Mouse (Mus musculus): Measurements from ENCODE around the gene Aph1b. TPM values are rescaled to one million over a fixed set of nuclear protein-coding genes. Genes with fewer than 3 reads are reported as not detected.
A peak's percentile ranks its signal among the peaks of the same experiment; 100 is the strongest.
"Not testable (repeated sequence)": the region's sequence is repeated elsewhere in the genome, so short reads cannot be mapped to it uniquely, and the experiment has no call there.

Gene Aph1b
- polyA plus RNA-seq, 1 experiment from 2014 or later: 11.1 TPM

GRCm38 (mm10) chr9:66794629-66795463 lies 444 bp downstream of the Aph1b start:
- Histone ChIP-seq H3K36me3 (peaks cover 7% of the 10 kb centered on the region), H3K4me1 (peaks cover 23% of the 10 kb centered on the region), H3K4me3 (peak overlapping the region; percentile 76), H3K27ac (replicated peaks) (peak overlapping the region; percentile 95), H3K27me3 (ENCODE audit: low read depth, poor library complexity, severe bottlenecking) (peaks cover 4% of the 10 kb centered on the region), H3K9me3 (replicated peaks) (no peaks in the 10 kb centered on the region)
- no peak for DNase-seq (ENCODE audit: low spot score)
- WGBS: 2% methylated on average over 43 of the region's 43 CpGs

GRCm38 (mm10) chr9:66787821-66788220 lies 7.5 kb downstream of the Aph1b start:
- H3K4me3 ChIP-seq: no peak overlapping the region
- peaks cover 13% of the 10 kb centered on the region for H3K36me3 ChIP-seq
- no peaks in the 10 kb centered on the region for H3K9me3 ChIP-seq (replicated peaks)
- DNase-seq (ENCODE audit: low spot score): no peak
- H3K4me1 ChIP-seq: no peaks in the 10 kb centered on the region
- no peak overlapping the region for H3K27ac ChIP-seq (replicated peaks)
- 16% methylated on average over 2 of the region's 2 CpGs for WGBS
- H3K27me3 ChIP-seq (ENCODE audit: low read depth, poor library complexity, severe bottlenecking): no peaks in the 10 kb centered on the region

- not testable (repeated sequence) for H3K9me3 ChIP-seq (replicated peaks); H3K36me3 ChIP-seq; H3K4me3 ChIP-seq; DNase-seq (ENCODE audit: low spot score); H3K4me1 ChIP-seq; H3K27ac ChIP-seq (replicated peaks); H3K27me3 ChIP-seq (ENCODE audit: low read depth, poor library complexity, severe bottlenecking)
- WGBS: 88% methylated on average over 1 of the region's 3 CpGs
These were observed 10.7 kb downstream of the Aph1b start for GRCm38 (mm10) chr9:66784552-66784951.

- no peak for DNase-seq (ENCODE audit: low spot score)
- H3K36me3 ChIP-seq: no peaks in the 10 kb centered on the region
- no peaks in the 10 kb centered on the region for H3K27me3 ChIP-seq (ENCODE audit: low read depth, poor library complexity, severe bottlenecking)
- H3K4me3 ChIP-seq: no peak overlapping the region
- no peaks in the 10 kb centered on the region for H3K4me1 ChIP-seq
- no peak overlapping the region for H3K27ac ChIP-seq (replicated peaks)
- H3K9me3 ChIP-seq (replicated peaks): no peaks in the 10 kb centered on the region
These were observed 24.6 kb downstream of the Aph1b start for GRCm38 (mm10) chr9:66770701-66771100.

GRCm38 (mm10) chr9:66769275-66769674 lies 26.0 kb downstream of the Aph1b start:
- H3K36me3 ChIP-seq: no peaks in the 10 kb centered on the region
- no peak overlapping the region for H3K4me3 ChIP-seq
- DNase-seq (ENCODE audit: low spot score): no peak
- WGBS: 92% methylated on average over 3 of the region's 3 CpGs
- H3K27ac ChIP-seq (replicated peaks): no peak overlapping the region
- H3K4me1 ChIP-seq: no peaks in the 10 kb centered on the region
- H3K27me3 ChIP-seq (ENCODE audit: low read depth, poor library complexity, severe bottlenecking): no peaks in the 10 kb centered on the region
- H3K9me3 ChIP-seq (replicated peaks): no peaks in the 10 kb centered on the region

GRCm38 (mm10) chr9:66768721-66769120 lies 26.6 kb downstream of the Aph1b start:
- no peak for DNase-seq (ENCODE audit: low spot score)
- no peak overlapping the region for H3K27ac ChIP-seq (replicated peaks)
- 91% methylated on average over 1 of the region's 1 CpGs for WGBS

GRCm38 (mm10) chr9:66760991-66761390 lies 34.3 kb downstream of the Aph1b start:
- H3K27me3 ChIP-seq (ENCODE audit: low read depth, poor library complexity, severe bottlenecking): no peaks in the 10 kb centered on the region
- no peak overlapping the region for H3K27ac ChIP-seq (replicated peaks)
- WGBS: 71% methylated on average over 1 of the region's 1 CpGs
- H3K9me3 ChIP-seq (replicated peaks): no peaks in the 10 kb centered on the region
- no peak overlapping the region for H3K4me3 ChIP-seq
- H3K36me3 ChIP-seq: no peaks in the 10 kb centered on the region
- no peaks in the 10 kb centered on the region for H3K4me1 ChIP-seq
- no peak for DNase-seq (ENCODE audit: low spot score)

More at GRCm38 (mm10) chr9:66768721-66769120, 26.6 kb downstream of the Aph1b start:
- no peaks in the 10 kb centered on the region for H3K27me3 ChIP-seq (ENCODE audit: low read depth, poor library complexity, severe bottlenecking)
- H3K36me3 ChIP-seq: no peaks in the 10 kb centered on the region
- no peaks in the 10 kb centered on the region for H3K4me1 ChIP-seq
- no peak overlapping the region for H3K4me3 ChIP-seq
- H3K9me3 ChIP-seq (replicated peaks): no peaks in the 10 kb centered on the region

- Histone ChIP-seq H3K27me3 (ENCODE audit: low read depth, poor library complexity, severe bottlenecking) (no peaks in the 10 kb centered on the region), H3K4me3 (no peak overlapping the region), H3K9me3 (replicated peaks) (no peaks in the 10 kb centered on the region), H3K36me3 (no peaks in the 10 kb centered on the region), H3K27ac (replicated peaks) (no peak overlapping the region), H3K4me1 (no peaks in the 10 kb centered on the region)
- DNase-seq (ENCODE audit: low spot score): no peak
- 91% methylated on average over 6 of the region's 6 CpGs for WGBS
These were observed 42.4 kb downstream of the Aph1b start for GRCm38 (mm10) chr9:66752849-66753248.

GRCm38 (mm10) chr9:66748390-66748789 lies 46.9 kb downstream of the Aph1b start:
- H3K27me3 ChIP-seq (ENCODE audit: low read depth, poor library complexity, severe bottlenecking): no peaks in the 10 kb centered on the region
- DNase-seq (ENCODE audit: low spot score): no peak
- H3K4me1 ChIP-seq: no peaks in the 10 kb centered on the region
- 92% methylated on average over 15 of the region's 15 CpGs for WGBS
- no peaks in the 10 kb centered on the region for H3K9me3 ChIP-seq (replicated peaks)
- no peaks in the 10 kb centered on the region for H3K36me3 ChIP-seq
- H3K4me3 ChIP-seq: no peak overlapping the region
- H3K27ac ChIP-seq (replicated peaks): no peak overlapping the region

GRCm38 (mm10) chr9:66744531-66744930 lies 50.8 kb downstream of the Aph1b start:
- H3K4me1 ChIP-seq: no peaks in the 10 kb centered on the region
- no peak overlapping the region for H3K27ac ChIP-seq (replicated peaks)
- no peak overlapping the region for H3K4me3 ChIP-seq
- WGBS: 83% methylated on average over 2 of the region's 2 CpGs
- no peaks in the 10 kb centered on the region for H3K9me3 ChIP-seq (replicated peaks)
- no peaks in the 10 kb centered on the region for H3K36me3 ChIP-seq
- no peaks in the 10 kb centered on the region for H3K27me3 ChIP-seq (ENCODE audit: low read depth, poor library complexity, severe bottlenecking)
- no peak for DNase-seq (ENCODE audit: low spot score)

- no peaks in the 10 kb centered on the region for H3K9me3 ChIP-seq (replicated peaks)
- no peak for DNase-seq (ENCODE audit: low spot score)
- H3K27me3 ChIP-seq (ENCODE audit: low read depth, poor library complexity, severe bottlenecking): no peaks in the 10 kb centered on the region
- no peak overlapping the region for H3K27ac ChIP-seq (replicated peaks)
- no peaks in the 10 kb centered on the region for H3K36me3 ChIP-seq
- WGBS: 90% methylated on average over 7 of the region's 7 CpGs
- no peak overlapping the region for H3K4me3 ChIP-seq
- H3K4me1 ChIP-seq: no peaks in the 10 kb centered on the region
These were observed 55.8 kb downstream of the Aph1b start for GRCm38 (mm10) chr9:66739516-66739915.

GRCm38 (mm10) chr9:66736551-66736950 lies 58.7 kb downstream of the Aph1b start:
- no peak overlapping the region for H3K4me3 ChIP-seq
- H3K36me3 ChIP-seq: no peaks in the 10 kb centered on the region
- no peaks in the 10 kb centered on the region for H3K27me3 ChIP-seq (ENCODE audit: low read depth, poor library complexity, severe bottlenecking)
- H3K27ac ChIP-seq (replicated peaks): no peak overlapping the region
- no peak for DNase-seq (ENCODE audit: low spot score)
- WGBS: 95% methylated on average over 2 of the region's 2 CpGs
- H3K9me3 ChIP-seq (replicated peaks): no peaks in the 10 kb centered on the region
- H3K4me1 ChIP-seq: peaks cover 7% of the 10 kb centered on the region; the same call in 1 of the 2 replicates

GRCm38 (mm10) chr9:66736016-66736415 lies 59.3 kb downstream of the Aph1b start:
- no peak overlapping the region for H3K4me3 ChIP-seq
- H3K4me1 ChIP-seq: peaks cover 7% of the 10 kb centered on the region; the same call in 1 of the 2 replicates
- WGBS: 85% methylated on average over 3 of the region's 3 CpGs
- H3K9me3 ChIP-seq (replicated peaks): no peaks in the 10 kb centered on the region
- H3K27me3 ChIP-seq (ENCODE audit: low read depth, poor library complexity, severe bottlenecking): no peaks in the 10 kb centered on the region
- H3K27ac ChIP-seq (replicated peaks): no peak overlapping the region
- no peak for DNase-seq (ENCODE audit: low spot score)
- H3K36me3 ChIP-seq: no peaks in the 10 kb centered on the region
